Mouse (Mus musculus) bone marrow macrophage, adult 2 months (primary cell): ENCODE data around the gene Phf1.

ENCODE experiments used
- CTCF ChIP-seq: IDR thresholded peaks from 2 replicates; pipeline ENCODE4 v1.5.1; 2012; ENCODE audit warnings: low read depth, mild to moderate bottlenecking, low read length, moderate library complexity
- POLR2A ChIP-seq: IDR thresholded peaks from 2 replicates; pipeline ENCODE4 v1.6.1; 2012; ENCODE audit warnings: mild to moderate bottlenecking, low read depth, low read length, borderline replicate concordance

DNA sequence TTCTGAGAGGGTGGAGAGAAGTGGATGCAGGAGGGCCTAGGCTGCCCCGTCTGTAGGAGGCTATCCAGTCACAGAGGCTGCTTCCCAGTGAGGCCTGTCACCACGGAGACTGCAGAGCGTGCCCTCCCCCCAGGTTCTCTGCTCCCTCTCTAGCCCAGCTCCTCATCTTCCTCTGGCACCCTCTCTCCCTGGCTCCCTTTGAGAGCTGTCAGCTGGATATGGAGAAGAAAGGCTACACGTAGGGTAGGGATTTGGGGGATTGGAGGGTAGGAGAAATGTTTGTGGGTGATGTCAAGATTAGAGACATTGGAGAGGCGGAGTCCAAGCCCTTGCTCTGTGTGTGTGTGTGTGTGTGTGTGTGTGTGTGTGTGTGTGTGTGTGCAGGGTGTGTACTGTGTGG, 17.0 kb downstream of the Phf1 start:
- no peak for TF ChIP-seq CTCF
- TF ChIP-seq POLR2A: no peak
